Mouse (Mus musculus) brown adipose tissue, adult 24 weeks (tissue): ENCODE results near the gene Zfp658. TPM values are rescaled to one million over a fixed set of nuclear protein-coding genes. Genes with fewer than 3 reads are reported as not detected.

Experiments
- H3K27ac ChIP-seq: fragments of 200-500 bp; replicated peaks from 2 replicates; pipeline ENCODE4 v1.5.1; 2012; ENCODE audit warnings: low read depth, mild to moderate bottlenecking, low read length
- H3K4me1 ChIP-seq: fragments of 200-500 bp; 2 replicates; pipeline ENCODE4 v1.6.1; 2012; ENCODE audit warnings: low read length, mixed read lengths; ENCODE audit not compliant: control insufficient read depth, insufficient read depth, insufficient read length
- H3K4me3 ChIP-seq: fragments of 200-500 bp; 2 replicates; pipeline ENCODE4 v1.5.1; 2012; ENCODE audit warnings: low read depth, mild to moderate bottlenecking, low read length, moderate library complexity; ENCODE audit not compliant: insufficient read depth
- polyA plus RNA-seq: library from polyadenylated mRNA; stranded (reverse); fragments of >200 nt; gene quantifications from 2 replicates; pipeline ENCODE4 v1.2.4, GENCODE M21; 2012; ENCODE audit not compliant: missing spikeins, insufficient read depth, insufficient read length

Gene Zfp658
- polyA plus RNA-seq, 1 experiment, result 0.79 TPM

DNA sequence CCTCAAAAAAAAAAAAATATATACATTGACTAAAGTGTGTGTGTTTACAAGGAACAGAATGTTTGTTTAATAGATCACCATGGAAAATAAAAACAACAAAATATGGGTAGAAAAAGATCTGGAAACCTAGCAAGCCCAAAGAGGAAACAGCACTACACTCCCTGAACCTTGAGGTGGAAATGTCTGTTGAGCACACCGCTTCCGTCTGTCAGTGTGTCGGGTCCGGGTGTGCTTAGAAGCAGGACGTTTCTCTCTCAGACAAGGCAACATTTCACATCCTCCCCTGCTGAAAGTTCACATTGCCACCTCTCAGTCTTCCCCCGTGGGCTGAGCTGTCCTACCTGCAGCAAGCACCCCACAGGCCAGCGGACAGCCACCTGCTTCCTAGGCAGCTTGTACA lies 60.9 kb downstream of the Zfp658 start:
- H3K4me3 ChIP-seq, result no peak overlapping the region
- H3K27ac ChIP-seq, result no peak overlapping the region
- H3K4me1 ChIP-seq, result no peaks in the 10 kb centered on the region

GRCm38 (mm10) chr7:43623819-43624218 lies 61.8 kb downstream of the Zfp658 start:
- no peaks in the 10 kb centered on the region for H3K4me1 ChIP-seq
- no peak overlapping the region for H3K27ac ChIP-seq
- no peak overlapping the region for H3K4me3 ChIP-seq

Other genes starting within 250 kb of the Zfp658 start
- 5.9 and 13.6 TPM in 2 replicates for gene Zfp715, start 249.0 kb upstream of the Zfp658 start, polyA plus RNA-seq
- not detected in 2 replicates for gene Siglecf, start 210.9 kb upstream of the Zfp658 start, polyA plus RNA-seq
- not detected in 2 replicates for gene Siglecg, start 154.1 kb upstream of the Zfp658 start, polyA plus RNA-seq
- not detected in 2 replicates for gene Lim2, start 134.6 kb upstream of the Zfp658 start, polyA plus RNA-seq
- gene Nkg7, start 125.2 kb upstream of the Zfp658 start, polyA plus RNA-seq, result 2.2 TPM in 1 of 2 replicates, not detected in the other
- not detected in 2 replicates for gene Cldnd2, start 121.5 kb upstream of the Zfp658 start, polyA plus RNA-seq
- gene Etfb, start 118.2 kb upstream of the Zfp658 start, polyA plus RNA-seq, result 2,383 and 2,841 TPM in 2 replicates
- not detected in 2 replicates for gene Gm45233, start 118.1 kb upstream of the Zfp658 start, polyA plus RNA-seq
- gene Vsig10l, start 99.1 kb upstream of the Zfp658 start, polyA plus RNA-seq, result 1.9 and 3.5 TPM in 2 replicates
- 0.48 and 0.58 TPM in 2 replicates for gene Iglon5, start 72.2 kb upstream of the Zfp658 start, polyA plus RNA-seq
- gene 4931406B18Rik, start 56.3 kb upstream of the Zfp658 start, polyA plus RNA-seq, result not detected in 2 replicates
- 1.4 and 5.5 TPM in 2 replicates for gene Cd33, start 17.8 kb upstream of the Zfp658 start, polyA plus RNA-seq
- gene Zfp719, start 17.4 kb downstream of the Zfp658 start, polyA plus RNA-seq, result 2.9 and 4.4 TPM in 2 replicates
- not detected in 2 replicates for gene Zfp819, start 44.9 kb downstream of the Zfp658 start, polyA plus RNA-seq
- gene Ceacam18, start 72.5 kb downstream of the Zfp658 start, polyA plus RNA-seq, result not detected in 2 replicates
- 1.3 and 2.7 TPM in 2 replicates for gene Siglece, start 97.9 kb downstream of the Zfp658 start, polyA plus RNA-seq
- gene Ctu1, start 109.8 kb downstream of the Zfp658 start, polyA plus RNA-seq, result 1.7 and 2.5 TPM in 2 replicates
- not detected in 2 replicates for gene Klk14, start 128.2 kb downstream of the Zfp658 start, polyA plus RNA-seq
- gene Klk13, start 150.3 kb downstream of the Zfp658 start, polyA plus RNA-seq, result not detected in 2 replicates
- not detected in 2 replicates for gene Klk12, start 206.6 kb downstream of the Zfp658 start, polyA plus RNA-seq
- gene Klk11, start 212.3 kb downstream of the Zfp658 start, polyA plus RNA-seq, result not detected in 2 replicates
- gene Klk10, start 218.8 kb downstream of the Zfp658 start, polyA plus RNA-seq, result not detected in 2 replicates
- not detected in 2 replicates for gene Klk9, start 229.6 kb downstream of the Zfp658 start, polyA plus RNA-seq
- 2.3 and 3.4 TPM in 2 replicates for gene Klk8, start 235.3 kb downstream of the Zfp658 start, polyA plus RNA-seq
- not detected in 2 replicates for gene Klk7, start 249.0 kb downstream of the Zfp658 start, polyA plus RNA-seq